Mouse (Mus musculus) ovary, postnatal 14 days (tissue): ENCODE data around the gene Tdrkh.
A peak's percentile ranks its signal among the peaks of the same experiment; 100 is the strongest.

Source experiments
- DNase-seq: peaks from one replicate; pipeline ENCODE4 v3.0.0; 2022; ENCODE audit warnings: low spot score

Tdrkh gene

DNA sequence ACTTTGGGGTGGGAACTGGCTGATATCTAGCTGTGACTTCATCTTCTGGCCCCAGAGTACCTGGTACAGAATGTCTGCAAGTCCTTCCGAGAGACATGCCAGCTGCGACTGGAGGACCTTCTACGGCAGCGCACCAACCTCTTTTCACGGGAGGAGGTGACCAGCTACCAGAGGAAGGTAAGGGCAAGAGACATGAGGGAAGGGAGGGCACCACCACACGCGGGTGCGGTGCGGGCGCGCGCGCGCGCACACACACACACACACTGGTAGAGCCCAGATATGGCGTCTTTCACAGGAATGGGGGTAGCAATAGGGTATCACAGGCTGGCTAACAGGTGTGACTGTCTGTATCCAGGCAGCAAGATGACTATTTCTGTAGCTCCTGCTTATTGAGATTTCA is 23.7 kb upstream of the Tdrkh start:
- DNase-seq: no peak

DNA sequence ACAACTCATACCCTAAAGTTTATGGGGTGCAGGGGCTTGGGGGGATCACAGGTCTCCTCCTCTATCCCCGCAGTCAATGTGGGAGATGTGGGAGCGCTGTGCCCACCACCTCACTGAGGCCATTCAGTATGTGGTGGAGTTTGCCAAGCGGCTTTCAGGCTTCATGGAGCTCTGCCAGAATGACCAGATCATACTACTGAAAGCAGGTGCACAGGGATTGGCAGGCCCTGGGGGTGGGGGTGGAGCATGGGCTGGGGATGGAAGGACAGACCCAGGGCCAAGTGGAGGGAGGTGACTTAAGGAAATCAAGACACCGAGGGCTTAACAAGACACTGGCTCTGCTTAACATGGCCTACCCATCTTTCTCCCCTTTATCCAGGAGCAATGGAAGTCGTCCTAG is 22.1 kb upstream of the Tdrkh start:
- DNase-seq: no peak

DNA sequence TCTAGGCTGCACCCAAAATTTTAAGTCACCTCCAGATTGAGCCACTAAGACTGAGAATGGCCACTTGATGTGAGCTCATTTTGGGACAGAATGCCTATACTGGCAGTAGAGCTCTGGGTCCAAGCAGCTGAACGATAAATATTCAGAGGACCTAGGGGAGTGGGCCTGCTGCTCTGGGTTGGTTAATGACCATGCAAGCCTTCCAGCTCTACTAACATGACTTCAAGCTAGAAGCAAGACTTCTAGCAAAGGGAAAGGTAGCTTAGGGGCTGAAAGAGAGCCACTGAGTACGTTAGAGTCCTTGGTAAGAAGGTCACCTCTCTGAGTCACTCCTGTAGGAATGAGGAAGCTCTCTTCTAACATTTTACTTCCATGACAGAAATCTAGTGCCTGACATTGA is 20.9 kb upstream of the Tdrkh start:
- DNase-seq: no peak

DNA sequence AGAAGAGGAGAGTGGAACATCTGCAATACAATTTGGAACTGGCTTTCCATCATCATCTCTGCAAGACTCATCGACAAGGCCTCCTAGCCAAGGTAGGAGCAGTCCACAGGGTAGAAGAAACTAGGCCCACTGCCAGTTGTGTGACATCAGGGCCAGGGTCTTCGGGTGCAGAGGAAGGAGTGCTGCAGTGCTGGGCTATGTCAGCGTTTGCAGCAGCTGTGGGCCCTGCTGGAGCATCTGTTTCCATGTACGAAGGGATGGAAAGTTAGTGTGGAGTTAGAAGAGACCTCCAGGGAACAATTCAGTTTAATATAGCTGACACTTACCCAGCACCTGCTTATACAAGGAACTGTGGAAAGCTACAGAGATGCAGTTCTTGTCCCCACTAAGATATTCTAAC is 20.0 kb upstream of the Tdrkh start:
- no peak for DNase-seq

DNA sequence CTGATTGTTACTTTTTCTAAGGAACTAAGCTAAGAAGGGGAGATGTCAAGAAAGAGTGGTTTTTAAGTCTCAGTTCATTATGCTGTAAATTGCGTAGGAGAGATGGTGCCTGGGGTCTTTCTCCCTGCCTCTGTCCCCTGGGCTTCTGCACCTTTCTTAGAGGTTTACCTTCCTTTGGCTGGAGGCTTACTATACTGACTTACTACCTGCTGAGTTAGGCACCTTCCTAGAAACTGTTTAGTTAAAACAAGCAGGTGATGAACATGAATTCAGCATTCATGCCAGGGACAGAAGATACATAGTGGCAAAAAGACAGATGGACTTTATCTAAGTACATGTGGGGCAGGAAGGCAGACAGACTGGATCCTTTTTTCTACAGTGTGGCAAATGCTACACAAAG is 16.7 kb upstream of the Tdrkh start:
- DNase-seq: no peak

DNA sequence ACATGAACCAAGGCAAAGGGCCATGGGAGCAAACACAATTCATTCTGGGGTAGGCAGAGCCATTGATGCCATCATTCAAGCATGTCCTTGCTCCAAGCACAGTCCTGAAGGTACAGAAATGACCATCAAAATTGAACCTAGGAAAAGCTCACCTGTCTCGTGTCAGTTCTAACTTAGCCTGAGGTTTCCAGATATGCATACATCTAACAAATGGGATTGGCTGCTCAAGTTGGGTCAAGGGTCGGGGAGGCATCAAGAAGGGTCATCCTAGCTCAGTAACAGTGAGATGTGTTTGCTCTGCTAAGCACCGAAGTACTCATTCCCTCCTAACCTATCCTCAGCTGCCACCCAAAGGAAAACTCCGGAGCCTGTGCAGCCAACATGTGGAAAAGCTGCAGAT is 16.2 kb upstream of the Tdrkh start:
- no peak for DNase-seq

DNA sequence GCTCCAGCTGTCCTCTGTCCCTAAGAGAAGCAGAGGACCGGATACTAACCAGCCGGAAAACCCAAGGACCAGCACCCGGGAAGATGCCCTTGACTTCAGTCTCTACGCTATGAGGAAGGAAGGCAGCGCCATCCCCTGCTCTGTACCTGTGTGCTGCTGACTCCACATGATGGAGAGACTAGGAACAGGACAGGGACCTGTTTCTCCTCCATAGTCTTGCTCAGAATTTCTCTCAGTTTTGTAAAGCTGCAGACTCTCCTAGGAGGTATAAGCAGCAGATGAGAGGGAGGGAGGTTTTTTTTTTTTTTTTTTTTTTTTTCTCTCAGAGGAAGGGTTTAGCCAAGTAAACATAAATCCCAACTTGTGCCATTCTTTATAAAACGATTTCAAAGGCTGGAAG is 14.9 kb upstream of the Tdrkh start, which contains the start of gene Lingo4:
Lingo4 (plus strand) TSS at position 301 of the 400 bp plus-strand sequence.
- no peak for DNase-seq

DNA sequence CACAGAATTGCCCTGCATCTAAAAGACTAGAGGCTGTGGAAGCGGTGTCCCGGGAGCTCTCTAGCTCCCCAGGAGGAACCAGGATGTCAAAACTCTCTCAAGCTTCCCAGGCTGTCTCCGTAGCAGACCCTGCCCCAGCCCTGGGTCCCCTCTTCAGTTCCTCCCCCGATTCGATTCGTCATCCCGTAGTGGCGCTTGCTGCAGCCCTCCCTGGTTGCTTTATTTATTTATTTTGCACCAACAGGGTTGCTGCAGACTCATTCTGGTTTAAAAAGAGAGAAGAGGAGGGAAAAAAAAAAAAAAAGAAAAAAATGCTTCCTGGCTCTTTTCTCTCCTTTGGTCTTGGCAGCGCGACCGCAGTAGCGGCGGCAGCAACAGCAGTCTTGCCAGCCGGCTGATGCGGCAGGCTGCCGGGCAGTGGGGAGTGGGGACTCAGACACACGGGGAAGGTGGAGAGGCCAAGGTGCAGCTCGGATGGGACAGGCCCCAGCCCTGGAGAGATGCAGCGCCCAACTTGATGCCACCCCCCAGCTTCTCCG is 14.1 kb upstream of the Tdrkh start:
- peak; percentile 15 for DNase-seq

DNA sequence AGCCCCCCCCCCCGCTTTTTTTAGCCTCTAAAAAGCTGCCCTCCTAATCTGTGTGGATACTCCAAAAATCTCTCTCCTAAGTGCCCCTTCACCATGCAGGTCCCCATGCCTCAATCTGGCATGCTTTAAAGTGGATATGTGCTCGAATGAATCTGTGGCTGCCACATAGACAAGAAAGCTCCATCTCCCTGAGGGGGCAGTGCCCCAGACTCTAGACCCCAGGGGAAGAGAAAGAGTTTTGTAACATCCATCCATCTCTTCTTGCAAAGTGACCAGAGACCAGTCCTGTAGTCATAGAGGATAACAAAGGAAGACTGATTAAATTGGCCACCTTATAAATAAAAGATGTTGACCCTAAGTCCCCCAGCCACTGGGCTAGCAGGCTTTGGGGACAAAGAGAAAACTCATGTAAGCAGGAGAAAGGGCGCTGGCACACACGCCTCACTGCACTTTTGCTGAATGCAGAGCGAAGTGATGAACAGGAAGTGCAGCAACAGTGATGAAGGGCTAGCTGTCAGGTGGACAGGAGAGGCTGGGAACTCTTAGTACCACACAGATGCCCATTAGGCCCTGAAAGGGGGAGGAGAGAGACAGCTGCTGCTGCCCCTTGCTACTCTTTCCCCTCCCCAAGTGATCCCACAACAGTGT is 13.3 kb upstream of the Tdrkh start:
- DNase-seq: no peak

DNA sequence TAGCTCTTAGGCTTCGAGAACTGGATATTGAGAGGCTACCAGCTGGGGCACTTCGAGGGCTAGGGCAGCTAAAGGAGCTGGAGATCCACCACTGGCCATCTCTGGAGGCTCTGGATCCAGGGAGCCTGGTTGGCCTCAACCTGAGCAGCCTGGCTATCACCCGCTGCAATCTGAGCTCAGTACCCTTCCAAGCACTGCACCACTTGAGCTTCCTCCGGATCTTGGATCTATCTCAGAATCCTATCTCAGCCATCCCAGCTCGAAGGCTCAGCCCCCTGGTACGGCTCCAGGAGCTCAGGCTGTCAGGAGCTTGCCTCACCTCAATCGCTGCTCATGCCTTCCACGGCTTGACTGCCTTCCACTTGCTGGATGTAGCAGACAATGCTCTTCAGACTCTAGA is 10.6 kb upstream of the Tdrkh start:
- DNase-seq: no peak

DNA sequence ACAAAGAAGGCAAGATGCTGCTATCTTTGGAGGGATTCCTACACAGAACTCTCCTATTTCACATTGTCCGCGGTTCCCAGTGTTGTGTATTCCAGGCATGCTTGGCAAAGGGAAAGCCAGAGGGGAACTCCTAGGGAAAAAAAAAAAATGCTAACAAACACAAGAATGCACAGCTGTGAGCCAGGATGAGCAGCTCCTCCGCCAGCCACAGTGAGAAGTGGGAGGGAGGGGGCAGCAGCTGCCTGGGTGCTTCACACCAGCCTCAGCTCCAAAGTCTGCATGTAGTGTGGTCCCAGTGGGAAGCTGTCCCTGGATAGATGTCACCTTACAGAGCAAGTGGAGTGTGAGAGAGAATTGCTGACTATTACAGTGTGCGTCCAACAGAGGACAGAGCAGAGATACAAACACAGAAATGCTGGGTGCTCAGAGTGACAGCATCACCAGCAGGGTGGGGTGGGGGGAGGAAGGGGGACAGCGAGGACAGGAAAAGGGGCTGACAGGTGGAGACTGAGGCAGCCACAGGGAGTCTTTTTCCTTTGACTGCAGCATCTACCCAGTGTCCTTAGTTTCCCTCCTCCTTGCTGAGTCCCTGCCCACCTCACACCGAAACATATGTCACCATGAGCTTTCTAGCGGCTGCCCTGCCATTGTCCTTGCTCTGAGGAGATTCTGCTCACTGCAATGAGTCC is 8.6 kb upstream of the Tdrkh start:
- DNase-seq: no peak

DNA sequence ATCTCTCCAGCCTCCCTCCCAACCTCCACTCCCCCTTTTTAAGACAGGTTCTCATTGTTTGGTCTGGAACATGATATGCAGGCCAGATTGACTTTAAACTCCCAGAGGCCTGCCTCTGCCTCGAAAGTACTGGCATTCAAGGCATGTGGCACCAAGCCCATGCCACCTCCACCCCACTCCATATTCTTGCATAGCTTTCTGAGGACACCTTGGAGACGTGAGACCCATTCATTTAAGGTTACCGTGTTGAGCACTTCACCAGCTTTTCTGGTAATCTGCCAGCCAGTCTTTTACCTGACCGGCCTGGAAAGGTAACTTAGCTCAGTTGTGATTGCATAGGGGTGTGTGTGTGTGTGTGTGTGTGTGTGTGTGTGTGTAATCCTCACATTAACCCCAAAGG is 7.5 kb upstream of the Tdrkh start:
- no peak for DNase-seq

DNA sequence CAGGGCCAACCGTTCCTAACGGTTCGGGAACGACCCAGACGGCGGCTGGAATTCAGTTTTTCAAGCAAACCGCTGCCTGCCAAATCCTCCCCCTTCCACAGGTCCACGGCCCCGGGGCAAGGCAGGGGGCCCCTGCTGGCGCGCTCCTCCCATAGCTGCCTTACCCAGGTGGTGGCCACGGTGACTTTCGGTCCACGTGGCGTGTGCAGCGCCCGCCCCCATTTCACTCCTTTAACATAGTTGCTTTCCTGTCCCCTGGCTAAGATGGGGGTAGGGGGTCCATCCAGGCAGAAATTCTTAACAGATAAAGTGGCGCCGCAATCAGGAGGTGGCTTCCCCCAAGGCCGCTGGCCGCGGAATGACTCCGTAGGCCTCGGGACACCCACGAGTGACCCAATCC is 543 bp upstream of the Tdrkh start:
- DNase-seq: no peak

DNA sequence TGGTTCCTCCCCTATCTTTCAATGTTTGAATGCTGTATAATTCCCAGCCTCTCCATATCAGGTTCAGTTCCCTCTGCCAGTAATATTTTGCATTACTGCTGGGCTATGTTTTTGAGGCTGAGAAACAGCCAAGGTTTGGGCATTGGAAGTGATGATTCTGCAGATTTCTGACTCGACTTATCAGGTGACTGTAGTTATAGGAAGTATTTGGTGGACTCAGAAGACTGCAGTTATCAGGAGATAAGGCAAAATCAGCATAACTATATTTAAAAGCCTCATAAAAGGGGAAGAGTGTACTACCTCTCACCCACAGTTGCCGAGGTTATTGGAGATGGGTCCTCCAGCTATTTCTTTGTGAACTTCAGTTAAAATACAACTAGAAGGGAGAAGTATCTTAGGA is 17.9 kb downstream of the Tdrkh start:
- DNase-seq: no peak

DNA sequence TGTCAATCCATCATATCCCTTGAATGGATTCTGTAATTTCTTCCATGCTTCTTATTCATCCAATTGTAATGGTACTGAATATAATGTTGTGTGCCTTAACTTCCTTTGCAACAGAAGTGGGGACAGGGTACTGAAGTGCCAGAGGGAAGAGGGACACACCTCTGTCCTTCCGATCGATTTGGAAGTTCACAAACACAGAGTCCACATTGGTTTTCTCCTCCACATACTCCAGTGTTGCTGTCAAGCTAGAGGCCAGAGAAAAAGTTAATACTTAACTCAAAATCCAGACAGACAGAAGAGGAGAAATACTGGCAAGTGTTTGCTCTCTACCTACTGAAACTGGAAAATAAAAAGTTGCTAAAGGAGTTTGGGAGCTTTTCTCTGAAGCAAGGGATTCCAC is 21.2 kb downstream of the Tdrkh start:
- DNase-seq: no peak

DNA sequence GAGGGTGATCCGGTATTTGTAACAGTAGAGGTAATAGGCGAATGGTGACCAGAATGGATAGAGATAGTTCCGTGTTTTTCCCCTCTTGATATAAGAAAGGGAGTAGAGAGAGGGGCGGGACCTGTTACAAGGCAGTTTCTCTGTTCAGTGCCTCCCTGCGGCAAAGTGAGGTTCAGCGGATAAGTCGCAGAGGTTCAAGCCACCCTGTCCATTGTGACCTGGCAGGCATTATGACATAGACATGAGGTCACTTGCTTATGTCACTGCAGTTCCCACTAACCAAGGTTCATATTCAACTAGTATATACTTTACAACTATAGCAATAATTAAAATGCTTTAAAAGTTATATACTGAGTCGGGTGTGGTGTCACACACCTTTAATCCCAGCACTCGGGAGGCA is 23.3 kb downstream of the Tdrkh start:
- DNase-seq: no peak

DNA sequence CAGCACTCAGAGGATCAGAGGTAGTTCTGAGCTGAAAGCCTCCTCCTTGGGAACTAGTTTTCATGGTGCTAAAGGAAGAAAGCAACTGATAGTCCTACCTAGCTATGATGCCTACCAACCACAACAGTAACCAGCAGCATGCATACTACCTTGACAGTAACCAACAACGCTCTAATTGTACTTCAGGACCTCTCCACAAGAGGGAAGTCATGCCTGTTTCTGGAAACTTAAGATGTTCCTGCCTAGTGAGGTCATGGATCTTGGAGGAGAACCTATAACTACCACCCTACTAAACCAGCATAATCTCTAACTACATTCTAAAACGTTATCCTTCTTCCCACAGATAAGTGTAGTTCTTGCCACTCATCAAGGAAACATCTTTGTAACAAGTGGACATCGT is 28.1 kb downstream of the Tdrkh start:
- no peak for DNase-seq

DNA sequence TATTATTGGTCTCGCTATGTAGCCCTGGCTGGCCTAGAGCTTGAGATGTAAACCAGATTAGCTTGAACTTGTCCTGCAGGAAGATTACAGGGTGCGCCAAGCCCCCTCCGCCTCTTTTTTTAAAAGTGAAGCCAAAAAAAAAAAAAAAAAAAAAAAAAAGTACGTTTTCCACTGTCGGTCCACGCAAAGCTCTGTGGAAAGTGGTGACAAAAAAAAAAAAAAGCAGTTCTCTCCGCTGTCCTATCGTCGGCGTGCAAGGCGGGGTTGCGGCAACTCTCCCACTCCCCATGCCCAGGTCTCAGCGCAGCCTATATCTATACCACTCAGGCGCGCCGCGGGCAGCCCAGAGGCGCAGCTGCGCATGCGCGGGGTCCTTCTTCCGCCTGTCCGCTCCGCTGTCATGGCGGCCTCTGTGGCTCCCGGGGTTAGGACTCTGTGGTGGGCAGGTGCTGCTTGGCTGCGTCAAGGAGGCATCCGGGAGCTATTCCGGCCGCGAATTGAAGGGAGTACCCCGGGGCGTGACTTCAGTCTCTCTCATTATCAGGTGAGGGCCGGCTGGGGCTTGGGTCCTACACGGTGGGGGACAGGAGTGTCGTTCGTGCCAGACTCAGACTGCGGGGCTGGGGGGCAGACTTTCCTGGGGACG is 30.0 kb downstream of the Tdrkh start, which contains the start of gene Mrpl9:
Mrpl9 (plus strand) TSS at position 368 of the 646 bp plus-strand sequence.
- DNase-seq: peak; percentile 95

DNA sequence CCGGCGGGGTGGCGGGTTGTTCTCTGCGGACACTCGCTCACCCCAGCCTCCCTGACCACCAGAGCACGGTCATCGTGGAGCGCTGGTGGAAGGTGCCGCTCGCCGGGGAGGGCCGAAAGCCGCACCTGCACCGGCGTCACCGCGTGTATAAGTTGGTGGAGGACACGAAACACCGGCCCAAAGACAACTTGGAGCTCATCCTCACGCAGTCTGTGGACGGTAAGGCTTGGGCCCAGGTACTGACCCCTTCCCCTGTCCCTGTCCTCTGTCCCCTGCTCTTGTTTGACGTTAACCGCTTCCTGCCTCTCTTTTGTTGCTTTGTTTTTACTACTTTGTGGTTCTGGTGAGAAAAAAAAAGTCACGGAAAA is 30.5 kb downstream of the Tdrkh start, which contains the start of gene Oaz3:
Oaz3 (minus strand) TSS at position 319 of the 368 bp plus-strand sequence.
- no peak for DNase-seq

DNA sequence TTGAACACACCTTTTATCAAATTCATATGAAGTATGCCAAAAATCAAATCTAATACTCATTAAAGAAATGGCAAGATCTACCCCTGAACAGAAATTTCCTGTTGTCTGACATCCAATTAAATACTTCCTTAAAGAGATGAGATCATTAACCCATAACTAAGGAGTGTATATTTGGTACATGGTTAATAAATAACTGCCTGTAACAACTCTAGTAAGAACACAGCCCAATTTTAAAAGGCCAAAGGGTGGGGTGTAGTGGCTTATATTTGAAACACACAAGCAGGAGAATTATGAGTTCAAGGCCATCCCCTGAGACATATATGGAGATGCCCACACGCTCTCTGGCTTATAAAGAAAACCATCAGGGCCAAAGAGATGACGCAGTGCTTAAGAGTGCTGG is 36.3 kb downstream of the Tdrkh start:
- no peak for DNase-seq

DNA sequence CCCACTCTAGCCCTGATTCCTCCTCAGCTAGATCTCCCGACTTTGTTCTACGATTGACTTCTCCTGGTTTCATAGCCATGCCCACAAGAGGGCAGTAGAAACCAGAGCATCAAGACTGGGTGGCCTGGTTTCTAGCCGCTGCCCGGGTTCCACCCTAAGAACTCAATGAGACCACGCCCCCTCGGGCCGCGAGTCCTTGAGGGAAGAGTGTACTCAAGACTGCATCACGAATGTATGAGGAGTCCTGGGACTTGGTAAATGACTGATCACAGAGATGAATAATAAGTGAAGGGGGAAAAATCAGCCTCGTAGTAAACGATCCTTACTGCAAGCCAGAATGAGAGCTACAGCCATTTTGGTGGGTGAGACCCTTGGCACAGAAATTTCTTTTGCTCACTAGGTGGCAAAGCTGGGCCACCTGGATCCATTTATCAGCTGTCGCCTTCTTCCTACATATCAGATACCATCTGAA is 43.5 kb downstream of the Tdrkh start:
- peak; percentile 71 for DNase-seq

DNA sequence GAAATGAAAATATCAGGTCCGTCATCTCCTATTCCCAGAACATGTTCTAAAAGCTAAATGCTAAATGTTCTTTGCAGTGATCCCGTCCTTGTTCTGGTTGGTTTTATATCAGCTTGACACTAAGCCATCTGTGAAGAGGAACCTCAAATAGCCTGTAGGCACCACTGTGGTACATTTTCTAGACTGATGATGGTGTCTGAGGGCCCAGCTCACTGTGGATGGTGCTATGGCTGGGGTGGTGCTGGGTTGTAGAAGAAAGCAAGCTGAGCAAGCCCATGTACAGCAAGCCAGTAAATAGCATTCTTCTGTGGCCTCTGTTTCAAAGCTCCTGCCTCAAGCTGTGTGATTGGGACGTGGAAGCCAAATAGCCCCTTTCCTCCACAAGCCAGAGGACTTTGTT is 44.0 kb downstream of the Tdrkh start:
- no peak for DNase-seq

DNA sequence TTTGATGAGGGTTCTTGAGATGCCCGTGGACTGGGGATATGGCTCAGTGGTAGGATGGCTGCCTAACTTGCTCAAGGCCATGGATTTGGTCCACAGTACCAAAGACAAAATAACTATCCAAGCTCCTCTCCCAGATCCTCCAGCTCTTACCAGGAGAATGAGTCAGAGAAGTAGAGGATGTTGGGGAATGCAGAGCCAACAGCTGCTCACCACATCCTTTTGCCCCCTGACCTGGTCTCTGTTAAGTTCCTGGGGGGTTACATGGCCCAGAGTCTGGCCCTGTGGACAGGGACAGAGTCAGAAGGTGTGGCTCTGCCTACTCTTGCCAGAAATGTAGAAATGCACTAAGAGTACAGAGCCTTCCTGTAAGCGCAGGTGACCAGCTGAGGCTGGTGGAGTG is 46.8 kb downstream of the Tdrkh start:
- no peak for DNase-seq
